Mouse (Mus musculus) cortical plate, adult 2 months (tissue): ENCODE results near the gene Klf16. TPM values are rescaled to one million over a fixed set of nuclear protein-coding genes. Genes with fewer than 3 reads are reported as not detected.
A peak's percentile ranks its signal among the peaks of the same experiment; 100 is the strongest.

ENCODE experiments used
- H3K27ac ChIP-seq: fragments of 200-500 bp; 2 replicates; pipeline ENCODE4 v1.5.1; 2012; ENCODE audit warnings: low read length, control low read depth, inconsistent platforms; ENCODE audit not compliant: insufficient read depth
- H3K4me1 ChIP-seq: fragments of 200-500 bp; 2 replicates; pipeline ENCODE4 v1.6.1; 2011; ENCODE audit warnings: low read length; ENCODE audit not compliant: control insufficient read depth, insufficient read depth
- H3K4me3 ChIP-seq: fragments of 200-500 bp; 2 replicates; pipeline ENCODE4 v1.5.1; 2011; ENCODE audit warnings: mild to moderate bottlenecking, low read length, control low read depth; ENCODE audit not compliant: insufficient read depth
- CTCF ChIP-seq: fragments of 200-500 bp; IDR thresholded peaks from 2 replicates; pipeline ENCODE4 v1.5.1; 2011; ENCODE audit warnings: mild to moderate bottlenecking, control low read depth, low read length; ENCODE audit not compliant: insufficient read depth; ENCODE audit errors: extremely low read depth
- POLR2A ChIP-seq: fragments of 200-500 bp; IDR thresholded peaks from 2 replicates; pipeline ENCODE4 v1.6.1; 2011; ENCODE audit warnings: mild to moderate bottlenecking, low read length, control low read depth; ENCODE audit not compliant: insufficient read depth; ENCODE audit errors: extremely low read depth
- polyA plus RNA-seq: library from polyadenylated mRNA; depleted of rRNA; stranded (reverse); fragments of >200 nt; gene quantifications from 2 replicates; pipeline ENCODE4 v1.2.3, GENCODE M21; 2012; rRNA removed

Klf16 gene
- polyA plus RNA-seq, result 34.7 and 36.9 TPM in 2 replicates

GRCm38 (mm10) chr10:80577195-80578130 is at the start of gene Klf16:
Gene Klf16, minus strand, starts transcription at chr10:80577321.
- Histone ChIP-seq H3K4me1 (peaks cover 4% of the 10 kb centered on the region; the same call in 1 of the 2 replicates), H3K4me3 (peak within 1 kb of the TSS; percentile 63), H3K27ac (peak within 1 kb of the TSS; percentile 96)
- TF ChIP-seq CTCF (no peak), POLR2A (no peak)

DNA sequence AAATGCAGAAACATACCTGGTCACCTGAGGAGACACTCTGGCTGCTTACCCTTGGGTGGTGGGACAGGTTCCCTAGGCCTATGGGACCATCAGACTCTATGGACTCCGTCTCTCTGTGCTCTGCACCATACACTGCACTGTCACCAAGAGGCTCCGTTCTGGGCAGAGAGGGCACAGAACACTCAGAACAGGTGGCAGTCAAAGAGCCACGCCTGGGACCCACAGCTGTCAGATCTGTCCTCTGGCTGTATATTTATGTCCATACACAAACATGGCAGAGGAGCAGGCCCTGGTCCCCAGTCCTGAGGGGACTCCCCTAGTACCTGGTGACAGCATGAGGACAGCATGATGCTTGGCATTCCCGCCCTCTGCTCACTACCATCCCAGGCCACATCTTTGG is 48.6 kb upstream of the Klf16 start:
- H3K4me1 ChIP-seq, result peaks cover 12% of the 10 kb centered on the region
- H3K27ac ChIP-seq, result no peak overlapping the region
- H3K4me3 ChIP-seq, result no peak overlapping the region
- no peak for TF ChIP-seq CTCF

GRCm38 (mm10) chr10:80623457-80624191 is 46.5 kb upstream of the Klf16 start:
- Histone ChIP-seq H3K27ac (peak overlapping the region; percentile 71), H3K4me3 (peak overlapping the region; percentile 94), H3K4me1 (peaks cover 5% of the 10 kb centered on the region)
- TF ChIP-seq POLR2A (no peak), CTCF (no peak)

- H3K4me1 ChIP-seq, result peaks cover 4% of the 10 kb centered on the region
- TF ChIP-seq POLR2A (no peak), CTCF (no peak)
- H3K27ac ChIP-seq, result peak within 1 kb of the TSS; percentile 89
- peak within 1 kb of the TSS; percentile 94 for H3K4me3 ChIP-seq
These were observed 45.7 kb upstream of the Klf16 start, which contains the start of gene Csnk1g2 for GRCm38 (mm10) chr10:80622661-80623456. Gene Csnk1g2, plus strand, starts transcription at chr10:80622838.

- H3K27ac ChIP-seq, result peak overlapping the region; percentile 89
- peaks cover 4% of the 10 kb centered on the region for H3K4me1 ChIP-seq
- TF ChIP-seq CTCF (no peak), POLR2A (peak; percentile 80)
- peak overlapping the region; percentile 94 for H3K4me3 ChIP-seq
These were observed 45.0 kb upstream of the Klf16 start for GRCm38 (mm10) chr10:80621940-80622660.

DNA sequence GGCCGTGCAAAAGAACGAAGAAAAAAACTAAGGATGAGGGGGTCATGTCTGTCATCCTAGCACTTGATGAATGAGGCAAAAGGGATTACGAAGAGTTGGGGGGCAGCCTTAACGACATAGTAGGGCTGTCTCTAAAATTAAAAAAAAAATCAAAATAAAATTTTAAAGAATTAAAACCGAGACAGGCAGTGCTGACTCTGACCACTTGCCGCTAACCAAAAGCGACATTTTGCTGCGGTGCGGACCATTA is 44.5 kb upstream of the Klf16 start:
- Histone ChIP-seq H3K4me3 (peak overlapping the region; percentile 94), H3K4me1 (peaks cover 4% of the 10 kb centered on the region), H3K27ac (peak overlapping the region; percentile 64)
- TF ChIP-seq POLR2A, result no peak
- no peak for TF ChIP-seq CTCF

DNA sequence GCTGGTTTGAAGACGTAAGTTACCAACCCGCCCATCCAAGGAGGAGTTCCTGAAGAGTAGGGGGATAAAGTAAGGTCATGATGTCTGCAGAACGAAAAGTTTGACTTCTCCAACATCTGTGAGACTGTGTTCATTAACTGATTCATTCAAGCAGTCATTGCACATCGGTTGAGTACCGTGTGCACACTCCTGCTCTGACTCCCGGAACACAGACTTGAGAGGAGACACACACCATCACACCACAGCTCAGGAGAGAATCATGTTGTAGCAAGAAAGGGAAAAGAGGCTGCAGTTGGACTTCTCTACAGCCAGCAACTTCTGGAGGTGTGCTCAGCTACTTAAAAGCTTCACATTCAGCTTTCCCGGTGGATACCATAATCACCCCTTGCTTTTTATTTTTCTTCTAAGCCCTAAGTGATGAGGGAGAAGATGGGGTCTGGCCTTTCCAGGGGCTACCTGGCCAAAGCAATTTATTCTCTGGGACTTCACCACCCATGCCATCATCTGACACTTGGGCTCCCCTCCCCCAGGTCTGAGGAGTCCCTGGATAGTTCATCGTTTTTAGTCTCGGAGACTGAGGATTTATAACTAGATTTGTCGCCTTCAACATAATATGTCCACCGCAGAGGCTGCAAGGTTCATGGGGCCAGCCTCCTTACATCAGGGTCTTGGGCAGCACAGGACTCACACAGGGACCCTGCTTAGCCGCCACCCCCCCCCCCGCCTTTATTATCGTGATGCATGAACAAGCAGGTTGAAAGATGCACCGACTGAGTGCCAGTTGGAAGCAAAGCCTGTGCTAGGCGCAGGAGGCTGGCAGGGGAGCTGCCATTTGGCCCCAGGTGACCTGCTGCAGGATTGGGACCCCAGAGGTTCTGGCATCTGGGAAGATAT is 43.9 kb upstream of the Klf16 start:
- Histone ChIP-seq H3K4me3 (peak overlapping the region; percentile 94), H3K27ac (peak overlapping the region; percentile 64), H3K4me1 (peaks cover 4% of the 10 kb centered on the region)
- no peak for TF ChIP-seq POLR2A
- TF ChIP-seq CTCF, result no peak

DNA sequence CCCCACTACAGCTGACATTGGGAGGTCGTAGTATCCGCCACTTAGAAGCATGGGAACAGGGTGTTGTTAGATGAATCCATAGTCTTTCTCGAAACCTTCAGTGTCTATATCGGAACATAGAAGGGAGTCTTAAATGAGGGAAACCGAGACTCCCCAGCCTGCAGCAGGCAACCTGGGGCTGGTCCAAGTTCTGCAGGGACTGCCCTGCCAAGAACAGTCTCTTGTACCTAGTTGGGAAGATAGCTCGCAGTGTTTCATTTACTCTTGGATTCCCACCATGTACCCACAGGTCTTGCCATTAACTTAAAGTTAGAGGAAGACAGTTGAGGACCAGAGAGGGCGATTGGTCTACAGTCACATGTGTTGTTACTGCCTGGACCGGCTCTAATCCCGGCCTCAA is 43.2 kb upstream of the Klf16 start:
- H3K4me3 ChIP-seq, result no peak overlapping the region
- H3K27ac ChIP-seq, result no peak overlapping the region
- no peak for TF ChIP-seq POLR2A
- peaks cover 4% of the 10 kb centered on the region for H3K4me1 ChIP-seq
